Mouse (Mus musculus) bone marrow macrophage, adult 2 months (primary cell): ENCODE data around the gene Spsb3.

Source experiments
- CTCF ChIP-seq: IDR thresholded peaks from 2 replicates; pipeline ENCODE4 v1.5.1; 2012; ENCODE audit warnings: low read depth, mild to moderate bottlenecking, low read length, moderate library complexity
- POLR2A ChIP-seq: IDR thresholded peaks from 2 replicates; pipeline ENCODE4 v1.6.1; 2012; ENCODE audit warnings: mild to moderate bottlenecking, low read depth, low read length, borderline replicate concordance

DNA sequence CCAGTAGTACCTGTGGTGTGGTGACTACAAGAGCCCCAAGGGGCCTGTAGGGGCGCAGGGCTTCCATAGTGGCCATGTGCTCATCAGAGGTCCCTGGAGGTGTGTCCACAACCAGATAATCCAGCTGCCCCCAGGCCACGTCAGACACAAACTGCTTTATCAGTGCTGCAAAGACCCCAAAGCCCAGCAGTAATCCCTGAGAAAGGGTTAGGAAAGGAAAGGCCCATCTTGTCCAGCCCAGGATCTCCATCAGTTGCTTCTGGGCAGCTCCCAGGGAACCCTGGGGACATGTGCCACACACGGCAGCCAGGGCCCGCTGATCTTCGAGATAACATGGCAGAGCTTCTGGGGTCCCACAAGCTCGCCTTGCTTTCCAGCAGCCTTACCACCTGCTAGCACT is 2.1 kb upstream of the Spsb3 start:
- no peak for TF ChIP-seq CTCF
- no peak for TF ChIP-seq POLR2A
